Mouse (Mus musculus): ENCODE data around the gene Klf6.

Klf6 gene

DNA sequence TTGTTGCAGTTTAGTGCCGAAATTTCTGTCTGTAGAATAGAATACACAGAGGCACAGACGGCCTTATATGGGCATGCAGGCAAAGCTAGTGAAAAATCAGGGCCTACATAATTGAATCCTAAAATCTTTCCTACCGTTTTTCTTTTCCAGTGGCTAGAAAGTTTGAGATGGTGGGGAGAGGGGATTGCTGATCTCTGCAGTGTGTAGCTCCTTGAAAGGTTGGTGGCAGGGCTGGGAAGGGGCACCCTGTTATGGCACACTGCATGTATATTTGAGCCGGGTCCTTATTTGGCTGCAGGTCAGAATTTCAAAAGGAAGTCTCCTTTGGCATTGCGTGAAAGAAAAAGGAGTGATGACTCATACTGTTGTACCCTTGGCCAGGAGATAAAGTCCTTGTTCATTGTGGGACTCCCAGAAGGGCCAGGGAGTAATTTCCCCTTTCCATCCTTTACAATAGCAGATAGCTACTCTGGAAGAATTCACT lies 2.2 kb downstream of the Klf6 start:
- peak; percentile 69 for DNase-seq (ENCODE audit: low spot score)

GRCm38 (mm10) chr13:5864265-5865097 lies 3.2 kb downstream of the Klf6 start:
- peak; percentile 52 for DNase-seq (ENCODE audit: low spot score)

DNA sequence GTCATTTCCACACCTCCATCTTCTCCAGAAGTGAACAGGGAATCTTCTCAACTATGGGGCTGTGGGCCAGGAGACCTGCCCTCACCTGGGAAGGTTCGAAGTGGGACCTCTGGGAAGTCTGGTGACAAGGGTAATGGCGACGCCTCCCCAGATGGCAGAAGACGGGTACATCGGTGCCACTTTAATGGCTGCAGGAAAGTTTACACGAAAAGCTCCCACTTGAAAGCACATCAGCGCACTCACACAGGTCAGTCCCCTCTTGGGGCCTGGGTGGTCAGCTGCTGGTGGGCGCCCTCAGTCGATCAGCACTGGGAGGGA lies 3.8 kb downstream of the Klf6 start:
- DNase-seq (ENCODE audit: low spot score): no peak

DNA sequence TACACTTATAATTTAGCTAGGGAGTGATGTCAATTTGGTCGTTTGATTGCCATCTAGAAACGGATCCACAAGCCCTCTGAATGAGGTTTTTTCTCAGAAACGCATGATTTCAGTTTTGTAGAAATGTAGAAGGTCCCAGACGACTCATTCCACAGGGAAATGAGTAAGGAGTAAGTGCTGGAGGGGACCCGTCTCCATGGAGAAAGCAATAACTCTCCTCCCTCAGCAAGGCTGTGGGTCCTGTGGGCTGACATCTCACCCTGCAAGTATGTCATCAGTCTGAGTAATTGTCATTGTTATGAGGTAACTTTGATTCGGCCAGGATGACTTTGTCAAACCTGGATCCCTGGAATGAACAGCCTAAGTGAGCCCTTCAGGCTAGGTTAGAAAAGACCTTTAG lies 4.8 kb downstream of the Klf6 start:
- no peak for DNase-seq (ENCODE audit: low spot score)

- no peak for DNase-seq (ENCODE audit: low spot score)
Observed at GRCm38 (mm10) chr13:5866532-5866931, 5.2 kb downstream of the Klf6 start.

DNA sequence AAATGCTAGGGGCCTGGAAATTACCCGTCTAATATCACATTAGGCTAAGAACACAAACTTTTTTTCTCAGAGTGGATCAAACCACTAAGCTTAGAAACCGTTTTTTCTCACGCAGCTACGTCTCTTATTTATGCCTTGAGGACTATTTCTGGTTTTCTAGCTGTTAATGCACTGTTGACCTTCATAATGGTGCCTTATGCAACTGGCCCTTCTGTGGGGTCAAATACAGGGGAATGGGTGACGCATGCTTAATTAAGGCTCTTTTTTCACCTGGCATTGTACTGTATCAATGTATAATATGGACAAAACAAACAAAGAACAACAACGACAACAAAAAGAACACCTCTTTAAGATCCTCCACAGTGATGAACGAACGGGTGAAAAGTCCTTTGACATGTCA lies 7.1 kb downstream of the Klf6 start:
- DNase-seq (ENCODE audit: low spot score): no peak

DNA sequence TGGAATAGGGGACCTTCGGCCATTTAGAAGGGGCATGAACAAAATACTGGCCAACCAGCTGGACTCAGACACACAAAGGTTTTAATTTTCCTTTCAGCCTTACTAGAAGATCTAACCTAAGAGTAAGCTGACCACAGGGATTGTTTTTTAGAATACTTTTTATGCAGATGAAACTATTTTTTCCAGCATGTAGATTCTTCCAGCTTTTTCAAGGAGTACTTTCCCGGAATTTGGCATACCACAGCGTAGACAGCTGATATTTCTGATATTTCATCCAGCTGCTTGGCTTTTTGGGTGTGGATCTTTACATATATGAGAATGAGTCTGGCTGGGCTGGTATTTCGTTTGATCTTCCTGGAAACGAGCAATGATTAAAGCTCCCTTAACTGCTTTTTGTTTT lies 8.2 kb downstream of the Klf6 start:
- DNase-seq (ENCODE audit: low spot score): no peak

- no peak for DNase-seq (ENCODE audit: low spot score)
Observed at GRCm38 (mm10) chr13:5869842-5870241, 8.6 kb downstream of the Klf6 start.

- no peak for DNase-seq (ENCODE audit: low spot score)
Observed at GRCm38 (mm10) chr13:5870382-5871272, 9.3 kb downstream of the Klf6 start.

DNA sequence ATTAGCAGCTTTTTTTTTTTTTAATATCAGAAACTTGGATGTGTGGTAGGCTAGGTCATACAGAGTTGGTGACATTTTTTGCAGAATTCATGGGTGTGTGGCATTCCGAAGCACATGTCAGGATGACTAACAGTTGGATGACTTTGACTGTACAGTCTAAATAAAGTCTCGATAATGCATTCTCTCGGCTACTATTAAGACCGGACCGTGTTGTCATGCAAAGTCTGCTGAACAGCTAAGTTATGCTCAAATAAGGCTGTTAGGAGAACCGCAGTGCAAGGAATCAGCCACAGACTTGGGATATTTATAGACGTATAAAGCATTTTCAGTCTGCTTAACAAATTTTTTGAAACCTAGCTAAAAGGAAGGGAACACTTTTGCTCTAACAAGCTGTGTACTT lies 10.1 kb downstream of the Klf6 start:
- no peak for DNase-seq (ENCODE audit: low spot score)

GRCm38 (mm10) chr13:5873681-5874080 lies 12.4 kb downstream of the Klf6 start:
- DNase-seq (ENCODE audit: low spot score): no peak

DNA sequence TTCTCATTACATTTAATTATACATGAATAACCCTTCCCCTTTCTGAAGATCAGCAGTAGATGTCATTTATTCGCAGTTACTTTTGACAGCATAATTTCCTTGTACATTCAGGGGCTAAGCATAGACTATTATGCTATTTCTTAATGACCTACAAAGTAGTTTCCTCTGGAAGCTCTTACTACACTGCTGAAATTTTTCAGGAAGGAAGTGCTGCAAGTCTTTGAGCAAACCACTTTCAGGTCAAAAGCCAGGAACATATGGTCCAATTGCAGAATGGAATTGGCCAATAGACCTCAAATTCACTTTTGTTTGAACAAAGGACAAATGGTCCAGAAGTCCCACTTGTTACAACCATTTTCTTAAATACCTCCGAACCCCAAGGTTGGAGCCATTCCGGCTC lies 14.2 kb downstream of the Klf6 start:
- no peak for DNase-seq (ENCODE audit: low spot score)

- DNase-seq (ENCODE audit: low spot score): no peak
Observed at GRCm38 (mm10) chr13:5878748-5879147, 17.5 kb downstream of the Klf6 start.

DNA sequence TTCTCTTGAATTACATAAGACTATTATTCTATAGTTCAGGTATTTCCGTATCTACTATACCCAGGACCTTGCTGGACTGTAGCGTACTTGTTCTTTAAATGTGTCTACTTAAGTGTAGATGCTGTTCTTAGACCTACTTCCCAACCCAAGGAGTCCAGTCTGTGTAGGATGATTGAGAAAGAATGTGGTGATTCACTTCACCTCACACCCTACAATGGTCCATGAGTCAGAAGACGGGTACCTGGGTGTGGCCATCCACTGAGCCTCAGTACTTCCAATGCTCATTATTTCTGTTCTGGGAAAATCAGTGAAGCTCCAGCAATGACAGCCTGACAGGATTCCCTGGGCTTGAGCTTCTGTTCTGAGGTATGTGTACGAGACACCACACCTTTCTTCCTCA lies 25.5 kb downstream of the Klf6 start:
- no peak for DNase-seq (ENCODE audit: low spot score)

- DNase-seq (ENCODE audit: low spot score): no peak
Observed at GRCm38 (mm10) chr13:5888164-5888563, 26.9 kb downstream of the Klf6 start.

DNA sequence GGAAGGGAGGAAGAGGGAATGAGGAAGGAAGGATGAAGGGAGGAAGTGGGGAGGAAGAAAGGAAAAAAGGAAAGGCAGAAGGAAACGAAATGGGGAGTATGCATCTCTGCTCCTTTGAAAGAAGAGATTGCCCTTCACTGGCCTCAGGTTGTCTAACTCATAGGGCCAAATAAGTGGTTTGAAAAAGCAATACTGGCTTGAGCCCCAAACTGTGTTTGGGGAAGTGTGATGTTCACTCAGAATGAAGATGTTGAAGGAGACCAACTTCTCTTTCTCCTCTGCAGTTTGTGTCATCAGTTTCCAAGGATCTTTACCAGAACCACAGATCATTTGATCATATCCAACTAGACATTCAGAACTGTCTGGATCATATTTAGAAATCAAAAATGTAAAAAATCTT lies 27.4 kb downstream of the Klf6 start:
- DNase-seq (ENCODE audit: low spot score): no peak

- no peak for DNase-seq (ENCODE audit: low spot score)
Observed at GRCm38 (mm10) chr13:5890035-5890434, 28.8 kb downstream of the Klf6 start.

DNA sequence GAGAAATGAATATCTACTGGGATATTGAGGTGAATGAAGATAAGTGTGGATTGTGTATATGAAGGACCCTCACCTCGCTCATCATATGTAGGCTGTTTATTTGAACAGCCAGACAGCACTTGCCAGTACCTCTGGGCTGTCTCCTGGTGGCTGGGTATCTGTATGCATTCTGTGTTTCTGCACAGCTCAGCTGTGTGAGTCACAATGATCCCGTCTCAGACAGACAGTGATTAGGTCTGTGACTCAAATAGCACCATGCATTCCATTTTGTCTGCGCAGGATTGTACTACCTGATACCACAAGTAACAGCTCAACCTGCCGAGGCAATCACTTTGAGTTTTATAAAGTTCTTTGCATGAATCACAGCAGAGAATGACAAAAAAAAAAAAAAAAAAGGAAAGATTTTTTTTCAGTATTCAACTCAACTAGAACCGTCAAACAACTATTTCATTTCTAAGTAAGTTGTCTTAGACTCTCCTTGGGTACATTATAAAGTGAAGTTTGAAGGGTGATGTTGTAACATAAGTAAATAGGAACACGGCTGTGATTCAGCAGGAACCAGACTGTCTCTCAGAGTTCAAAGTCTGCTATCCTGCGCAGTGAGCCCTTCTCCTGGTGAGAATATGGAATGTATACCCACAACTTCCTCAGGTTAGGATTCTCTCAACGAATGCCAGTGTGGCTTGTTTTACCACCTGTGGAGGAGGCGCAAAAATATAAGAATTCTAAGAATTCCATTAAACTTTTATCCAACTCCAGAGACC lies 31.6 kb downstream of the Klf6 start:
- DNase-seq (ENCODE audit: low spot score): no peak

- DNase-seq (ENCODE audit: low spot score): no peak
Observed at GRCm38 (mm10) chr13:5894910-5895309, 33.6 kb downstream of the Klf6 start.

DNA sequence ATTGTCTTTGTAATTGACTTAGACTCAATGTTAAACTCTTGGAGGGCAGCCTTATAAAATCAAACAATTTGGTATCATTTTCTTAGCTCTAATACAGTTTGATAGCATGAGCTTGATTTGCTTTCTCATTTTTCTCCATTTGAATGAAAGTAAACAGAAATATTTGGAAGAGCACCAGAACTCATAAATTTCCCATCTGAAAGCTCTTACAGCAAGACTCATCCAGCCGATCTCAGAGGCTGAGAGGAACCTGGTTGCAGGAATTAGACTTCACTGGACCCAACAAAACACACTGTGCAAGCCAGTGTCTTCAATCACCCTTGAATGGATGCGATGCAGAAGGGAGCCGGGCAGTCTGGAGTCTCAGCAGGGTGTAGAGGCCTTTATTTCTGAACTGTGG lies 34.6 kb downstream of the Klf6 start:
- DNase-seq (ENCODE audit: low spot score): no peak

- no peak for DNase-seq (ENCODE audit: low spot score)
Observed at GRCm38 (mm10) chr13:5897176-5897959, 36.1 kb downstream of the Klf6 start.

GRCm38 (mm10) chr13:5899021-5899420 lies 37.7 kb downstream of the Klf6 start:
- DNase-seq (ENCODE audit: low spot score): no peak
